Mouse (Mus musculus) liver, embryonic 12.5 days (tissue): ENCODE measurements around the gene Porcn. TPM values are rescaled to one million over a fixed set of nuclear protein-coding genes. Genes with fewer than 3 reads are reported as not detected.

Experiments
- ATAC-seq: fragments of 200-750 bp; cut with Nextera tagmentation; 2 replicates; pipeline ENCODE4 v1.8.0; 2017; ENCODE audit warnings: moderate number of reproducible peaks, mild to moderate bottlenecking, moderate library complexity
- H3K27ac ChIP-seq: fragments of 300-500 bp; sonication (generic); 2 replicates; pipeline ENCODE4 v1.5.1; 2016; ENCODE audit warnings: mild to moderate bottlenecking
- H3K27me3 ChIP-seq: fragments of 300-500 bp; sonication (generic); replicated peaks from 2 replicates; pipeline ENCODE4 v1.6.1; 2016; ENCODE audit warnings: mild to moderate bottlenecking, moderate library complexity
- H3K36me3 ChIP-seq: fragments of 300-500 bp; sonication (generic); 2 replicates; pipeline ENCODE4 v1.6.1; 2016; ENCODE audit warnings: mild to moderate bottlenecking, moderate library complexity
- H3K4me1 ChIP-seq: fragments of 300-500 bp; sonication (generic); 2 replicates; pipeline ENCODE4 v1.6.1; 2016
- H3K4me2 ChIP-seq: fragments of 300-500 bp; sonication (generic); 2 replicates; pipeline ENCODE4 v1.6.1; 2016; ENCODE audit warnings: mild to moderate bottlenecking, moderate library complexity
- H3K4me3 ChIP-seq: fragments of 300-500 bp; sonication (generic); 2 replicates; pipeline ENCODE4 v1.5.1; 2016; ENCODE audit warnings: mild to moderate bottlenecking, moderate library complexity
- H3K9ac ChIP-seq: fragments of 300-500 bp; sonication (generic); 2 replicates; pipeline ENCODE4 v1.6.1; 2016; ENCODE audit warnings: mild to moderate bottlenecking, moderate library complexity
- H3K9me3 ChIP-seq: fragments of 300-500 bp; sonication (generic); replicated peaks from 2 replicates; pipeline ENCODE4 v1.6.1; 2016; ENCODE audit warnings: mild to moderate bottlenecking, moderate library complexity
- WGBS: fragments of 180-500 bp; shearing (Covaris S2); methylation state at CpG from one replicate; pipeline ENCODE4 v1.1.7; 2016; ENCODE audit not compliant: insufficient replicate concordance; 5-methylcytosine and 5-hydroxymethylcytosine counted together
- polyA plus RNA-seq: library from polyadenylated mRNA; unstranded; fragments of >200 nt; fragmentation: Nextera tagmentation; extraction: Ambion mirVana; gene quantifications from 2 replicates; pipeline ENCODE4 v1.2.1, GENCODE M21; 2016

The Porcn gene
- polyA plus RNA-seq, 1 experiment from 2014 or later = 1.4 TPM

- ATAC-seq = no peak
- 66% methylated on average over 10 of the region's 10 CpGs for WGBS
- no peaks in the 10 kb centered on the region for H3K9me3 ChIP-seq
Measured at GRCm38 (mm10) chrX:8204076-8204475, 2.2 kb downstream of the Porcn start.

GRCm38 (mm10) chrX:8203105-8203504 lies 3.2 kb downstream of the Porcn start:
- WGBS = 75% methylated on average over 13 of the region's 14 CpGs
- no peak overlapping the region for H3K4me2 ChIP-seq
- H3K27me3 ChIP-seq = peaks cover 33% of the 10 kb centered on the region
- H3K9me3 ChIP-seq = no peaks in the 10 kb centered on the region
- no peak for ATAC-seq
- H3K36me3 ChIP-seq = no peaks in the 10 kb centered on the region
- peaks cover 7% of the 10 kb centered on the region; the same call in 1 of the 2 replicates for H3K4me1 ChIP-seq
- no peak overlapping the region for H3K9ac ChIP-seq
- no peak overlapping the region for H3K27ac ChIP-seq
- H3K4me3 ChIP-seq = no peak overlapping the region

More at GRCm38 (mm10) chrX:8204076-8204475, 2.2 kb downstream of the Porcn start:
- H3K27ac ChIP-seq = no peak overlapping the region
- no peak overlapping the region for H3K9ac ChIP-seq
- peaks cover 7% of the 10 kb centered on the region; the same call in 1 of the 2 replicates for H3K4me1 ChIP-seq
- H3K27me3 ChIP-seq = peaks cover 33% of the 10 kb centered on the region
- H3K4me2 ChIP-seq = no peak overlapping the region
- H3K36me3 ChIP-seq = no peaks in the 10 kb centered on the region
- no peak overlapping the region for H3K4me3 ChIP-seq

DNA sequence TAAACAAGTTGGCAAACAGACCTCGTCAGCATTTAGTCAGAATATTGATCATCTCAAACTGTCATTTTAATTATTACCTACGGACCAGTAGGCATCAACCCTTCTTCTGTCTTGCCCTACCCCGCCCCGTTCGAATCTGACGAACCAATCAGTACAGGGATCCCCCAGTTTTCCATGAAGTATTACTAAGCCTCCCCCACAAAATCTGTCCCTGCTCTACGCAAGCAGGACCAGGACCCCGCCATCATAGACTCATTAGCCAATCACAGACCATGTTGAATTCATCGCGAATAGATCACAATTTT lies 13.0 kb downstream of the Porcn start, which contains the start of gene Ebp:
TSS of gene Ebp (minus strand) at position 94 of the 305 bp plus-strand sequence.
- H3K4me2 ChIP-seq = peak within 1 kb of the TSS; percentile 79
- ATAC-seq = peak; percentile 2; the same call in 1 of the 2 replicates
- H3K27ac ChIP-seq = peak within 1 kb of the TSS; percentile 80
- peak within 1 kb of the TSS; percentile 82 for H3K9ac ChIP-seq
- H3K27me3 ChIP-seq = no peaks in the 10 kb centered on the region
- H3K36me3 ChIP-seq = 0 out of 2 replicates have a peak, but pooled peaks cover 3% of the 10 kb centered on the region
- 16% methylated on average over 10 of the region's 10 CpGs for WGBS
- H3K9me3 ChIP-seq = no peaks in the 10 kb centered on the region
- peak within 1 kb of the TSS; percentile 73 for H3K4me3 ChIP-seq
- H3K4me1 ChIP-seq = peaks cover 9% of the 10 kb centered on the region

DNA sequence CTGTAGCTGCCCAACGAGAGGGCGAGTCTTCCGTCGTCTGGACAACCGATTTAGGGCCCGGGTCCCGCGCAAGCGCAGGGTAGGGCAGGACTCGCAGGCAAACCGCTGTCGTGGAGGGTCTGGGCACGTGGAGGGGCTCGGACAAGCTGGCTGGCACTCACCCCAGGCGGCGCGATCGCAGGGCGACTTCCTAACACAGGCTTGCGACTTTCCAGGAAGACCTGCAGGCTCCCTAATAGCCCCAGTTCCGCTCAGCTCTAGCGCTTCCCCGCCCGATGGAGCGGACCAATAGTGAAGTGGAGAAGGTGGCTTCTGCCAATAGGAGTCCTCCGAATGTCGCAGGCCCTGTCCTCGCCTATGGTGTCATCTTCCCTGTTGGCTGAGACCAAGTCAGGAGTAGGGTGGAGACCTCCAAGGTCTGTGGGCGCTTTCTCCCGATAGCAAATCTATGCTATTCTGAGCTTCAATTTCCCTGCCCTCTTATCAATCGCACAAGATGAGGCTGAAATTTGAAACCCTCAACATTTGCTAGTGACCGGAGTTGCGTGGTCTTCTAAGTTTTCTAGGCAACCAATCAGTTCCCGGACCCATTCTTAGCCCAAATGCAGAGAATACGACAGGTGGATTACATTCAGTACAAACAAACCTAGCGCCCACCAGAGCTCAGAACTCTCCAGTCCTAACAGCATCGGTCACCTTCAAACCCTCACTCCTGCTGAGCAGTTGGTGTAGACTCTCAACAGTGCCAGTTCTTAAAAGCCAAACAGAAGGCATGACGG lies 13.5 kb downstream of the Porcn start:
- peak overlapping the region; percentile 80 for H3K27ac ChIP-seq
- H3K27me3 ChIP-seq = no peaks in the 10 kb centered on the region
- peaks cover 9% of the 10 kb centered on the region for H3K4me1 ChIP-seq
- 7% methylated on average over 38 of the region's 38 CpGs for WGBS
- 0 out of 2 replicates have a peak, but pooled peaks cover 5% of the 10 kb centered on the region for H3K36me3 ChIP-seq
- peak overlapping the region; percentile 82 for H3K9ac ChIP-seq
- H3K4me2 ChIP-seq = peak overlapping the region; percentile 79
- H3K9me3 ChIP-seq = no peaks in the 10 kb centered on the region
- peak; percentile 99 for ATAC-seq
- peak overlapping the region; percentile 73 for H3K4me3 ChIP-seq

- ATAC-seq = no peak
- no peaks in the 10 kb centered on the region for H3K9me3 ChIP-seq
- H3K36me3 ChIP-seq = peaks cover 5% of the 10 kb centered on the region; the same call in 1 of the 2 replicates
- peak overlapping the region; percentile 80 for H3K27ac ChIP-seq
- WGBS = 10% methylated on average over 10 of the region's 13 CpGs
- no peaks in the 10 kb centered on the region for H3K27me3 ChIP-seq
- peaks cover 9% of the 10 kb centered on the region for H3K4me1 ChIP-seq
- H3K4me2 ChIP-seq = peak overlapping the region; percentile 79
- H3K9ac ChIP-seq = peak overlapping the region; percentile 82
- H3K4me3 ChIP-seq = peak overlapping the region; percentile 73
Measured at GRCm38 (mm10) chrX:8192126-8192639, 14.1 kb downstream of the Porcn start.

GRCm38 (mm10) chrX:8182871-8183540 lies 23.3 kb downstream of the Porcn start:
- H3K4me1 ChIP-seq = peaks cover 11% of the 10 kb centered on the region
- no peak overlapping the region for H3K9ac ChIP-seq
- H3K9me3 ChIP-seq = no peaks in the 10 kb centered on the region
- H3K36me3 ChIP-seq = peaks cover 22% of the 10 kb centered on the region
- H3K27me3 ChIP-seq = no peaks in the 10 kb centered on the region
- H3K4me3 ChIP-seq = no peak overlapping the region
- no peak for ATAC-seq
- WGBS = 16% methylated on average over 7 of the region's 7 CpGs
- no peak overlapping the region for H3K4me2 ChIP-seq
- no peak overlapping the region for H3K27ac ChIP-seq

- Histone ChIP-seq H3K27me3 (no peaks in the 10 kb centered on the region), H3K9me3 (no peaks in the 10 kb centered on the region), H3K4me1 (peaks cover 16% of the 10 kb centered on the region), H3K27ac (no peak overlapping the region), H3K36me3 (no peaks in the 10 kb centered on the region), H3K9ac (no peak overlapping the region), H3K4me3 (no peak overlapping the region), H3K4me2 (no peak overlapping the region)
- peak; percentile 26 for ATAC-seq
- WGBS = 24% methylated on average over 5 of the region's 5 CpGs
Measured at GRCm38 (mm10) chrX:8179646-8180045, 26.7 kb downstream of the Porcn start.

- Histone ChIP-seq H3K4me1 (peaks cover 20% of the 10 kb centered on the region), H3K27ac (no peak overlapping the region), H3K9ac (no peak overlapping the region), H3K4me3 (no peak overlapping the region), H3K4me2 (no peak overlapping the region), H3K27me3 (no peaks in the 10 kb centered on the region), H3K9me3 (no peaks in the 10 kb centered on the region), H3K36me3 (no peaks in the 10 kb centered on the region)
- 93% methylated on average over 2 of the region's 2 CpGs for WGBS
- ATAC-seq = no peak
Measured at GRCm38 (mm10) chrX:8178871-8179270, 27.5 kb downstream of the Porcn start.

DNA sequence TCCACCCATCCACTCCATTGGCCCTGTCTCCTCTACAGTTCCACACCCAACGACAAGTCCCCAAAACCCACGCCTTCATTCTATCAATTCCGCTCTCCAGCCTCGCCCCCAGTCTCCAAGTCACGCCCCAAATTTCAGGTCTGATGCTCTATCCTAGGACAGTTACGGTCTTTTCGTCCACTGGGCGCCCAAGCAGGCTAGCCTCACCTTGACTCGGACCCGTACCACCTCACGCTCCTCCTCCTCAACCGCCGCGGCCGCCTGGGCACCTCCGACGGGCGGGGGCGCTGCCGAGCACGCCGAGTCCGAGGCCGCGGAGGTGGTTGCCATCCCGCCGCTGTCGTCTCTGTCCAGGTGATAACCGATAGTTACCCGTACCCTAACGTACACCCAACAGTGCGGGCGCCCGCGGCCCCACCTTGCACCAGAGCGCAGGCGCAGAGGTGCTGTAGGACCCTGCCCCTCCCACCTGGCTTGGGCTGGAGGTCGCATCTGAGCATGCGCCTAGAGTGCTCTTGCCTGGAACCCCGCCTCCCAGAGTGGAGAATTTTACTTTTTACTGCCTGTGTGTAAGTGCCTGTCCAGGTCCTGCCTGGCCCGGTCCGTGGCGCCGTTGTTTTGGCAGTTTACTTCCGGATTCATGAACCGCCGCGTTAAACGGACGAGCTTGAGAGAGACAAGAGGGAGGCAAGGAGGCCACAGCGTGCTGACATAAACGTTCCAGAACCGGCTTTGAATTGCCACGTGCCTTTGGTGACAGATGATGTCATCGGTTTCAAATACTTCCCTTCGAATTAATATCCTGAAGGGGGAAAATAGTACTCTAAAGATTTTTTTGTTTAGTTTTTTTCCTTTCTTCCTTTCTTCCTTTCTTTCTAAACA lies 30.6 kb downstream of the Porcn start, which contains the start of gene Tbc1d25:
TSS of gene Tbc1d25 (minus strand) at position 678 of the 882 bp plus-strand sequence.
- H3K27me3 ChIP-seq = no peaks in the 10 kb centered on the region
- peak; percentile 95 for ATAC-seq
- 6% methylated on average over 56 of the region's 56 CpGs for WGBS

DNA sequence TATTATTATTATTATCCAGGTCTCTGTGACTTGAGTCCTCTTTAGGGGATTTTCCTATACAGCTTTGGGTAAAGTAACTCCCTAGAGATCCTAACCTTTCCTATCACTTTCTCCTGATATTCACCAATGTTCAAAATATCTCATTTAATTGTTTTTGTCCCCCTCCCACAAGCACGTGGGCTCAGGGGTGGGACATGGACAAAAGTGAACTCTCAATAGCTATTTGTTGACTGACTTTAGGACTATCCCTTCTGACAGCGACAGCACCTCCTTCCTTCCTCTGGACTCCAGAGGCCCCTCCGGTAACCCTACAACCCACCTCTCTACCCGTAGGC lies 31.2 kb downstream of the Porcn start:
- H3K4me1 ChIP-seq = peaks cover 19% of the 10 kb centered on the region
- H3K4me2 ChIP-seq = peak overlapping the region; percentile 69
- H3K4me3 ChIP-seq = peak overlapping the region; percentile 66
- no peaks in the 10 kb centered on the region for H3K27me3 ChIP-seq
- H3K36me3 ChIP-seq = peaks cover 11% of the 10 kb centered on the region; the same call in 1 of the 2 replicates
- no peak for ATAC-seq
- WGBS = 9% methylated on average over 4 of the region's 4 CpGs
- H3K9me3 ChIP-seq = no peaks in the 10 kb centered on the region
- peak overlapping the region; percentile 89 for H3K27ac ChIP-seq
- peak overlapping the region; percentile 76 for H3K9ac ChIP-seq

More for the DNA sequence above, 30.6 kb downstream of the Porcn start, which contains the start of gene Tbc1d25:
- Histone ChIP-seq H3K4me3 (peak within 1 kb of the TSS; percentile 66), H3K36me3 (peaks cover 7% of the 10 kb centered on the region; the same call in 1 of the 2 replicates), H3K9me3 (no peaks in the 10 kb centered on the region), H3K9ac (peak within 1 kb of the TSS; percentile 76), H3K4me2 (peak within 1 kb of the TSS; percentile 69), H3K4me1 (peaks cover 20% of the 10 kb centered on the region), H3K27ac (peak within 1 kb of the TSS; percentile 89)
